In the genomic region with DNA sequence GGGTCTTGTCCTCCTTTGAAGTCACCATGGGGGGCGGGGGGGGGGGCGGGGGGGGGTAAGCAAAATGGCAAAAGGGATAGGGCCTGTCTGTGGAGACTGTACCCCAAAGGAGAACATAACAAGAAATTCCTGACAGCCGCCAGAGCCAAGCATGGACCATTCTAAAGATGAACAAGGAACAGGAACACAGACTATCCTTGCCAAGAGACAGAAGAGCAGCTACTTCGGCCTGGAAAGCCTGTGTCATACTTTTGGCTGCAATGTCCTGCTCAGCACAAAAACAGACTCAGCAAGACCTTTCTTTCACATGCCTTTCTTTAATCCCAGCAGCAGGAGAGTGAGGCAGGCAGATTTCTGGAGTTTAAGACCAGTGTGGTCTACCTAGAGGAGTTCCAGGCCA, we compare ENCODE assay signal across 23 mouse cellular contexts. TPM values are rescaled to one million over a fixed set of nuclear protein-coding genes. Genes with fewer than 3 reads are reported as not detected.
DNase-seq lines count a peak whose midpoint lies in the region; ATAC-seq and TF ChIP-seq lines count a peak whose summit lies in the region.
"Had no signal": no experiment of that assay in that cellular context is flagged by ENCODE, and none has a peak within 500 bp of the region (broad histone marks: within the 10 kb centered on the region; RNA-seq: fewer than 3 reads in every experiment).

No protein-coding gene starts in this region.

- ATAC-seq in hindbrain, embryonic 11.5 days (ENCODE audit: low FRiP score), result no peak
- ATAC-seq in hindbrain, embryonic 12.5 days (ENCODE audit: low FRiP score), result no peak
- no peak for ATAC-seq in midbrain, embryonic 15.5 days (replicated peaks)
- ATAC-seq: forebrain, embryonic 14.5 days; inflammation-experienced regulatory T-cells, adult 6 months had no signal

- WGBS in hindbrain, embryonic 11.5 days, result 54% methylated on average over 4 of the region's 4 CpGs
- WGBS in hindbrain, embryonic 12.5 days, result 56% methylated on average over 4 of the region's 4 CpGs
- WGBS in midbrain, embryonic 15.5 days, result 50% methylated on average over 4 of the region's 4 CpGs

- no peak overlapping the region for H3K27ac ChIP-seq in hindbrain, embryonic 11.5 days (ENCODE audit: low read depth, low read length)
- H3K27ac ChIP-seq in hindbrain, embryonic 12.5 days, result no peak overlapping the region
- 0 out of 2 replicates have a peak overlapping the region, but pooled peaks have one; percentile 21 for H3K27ac ChIP-seq in midbrain, embryonic 15.5 days
- H3K27ac ChIP-seq: embryonic facial prominence, embryonic 15.5 days; gastrocnemius, adult 2 months; heart, adult 2 months; hindbrain, embryonic 15.5 days had no signal

- no peak overlapping the region for H3K9ac ChIP-seq in hindbrain, embryonic 11.5 days (ENCODE audit: low read depth, low read length)
- H3K9ac ChIP-seq in hindbrain, embryonic 12.5 days, result no peak overlapping the region
- H3K9ac ChIP-seq in midbrain, embryonic 15.5 days, result no peak overlapping the region
- H3K9ac ChIP-seq: embryonic facial prominence, embryonic 15.5 days; heart, embryonic 13.5 days; hindbrain, embryonic 15.5 days had no signal

- no peaks in the 10 kb centered on the region for H3K36me3 ChIP-seq in hindbrain, embryonic 11.5 days (ENCODE audit: control insufficient read depth, insufficient read depth, low read length)
- no peaks in the 10 kb centered on the region for H3K36me3 ChIP-seq in hindbrain, embryonic 12.5 days
- no peaks in the 10 kb centered on the region for H3K36me3 ChIP-seq in midbrain, embryonic 15.5 days (replicated peaks)
- H3K36me3 ChIP-seq: embryonic facial prominence, embryonic 15.5 days; forebrain, embryonic 10.5 days; heart, embryonic 13.5 days; hindbrain, embryonic 15.5 days had no signal

- H3K27me3 ChIP-seq in hindbrain, embryonic 11.5 days (ENCODE audit: control insufficient read depth, insufficient read depth, low read length), result peaks cover 17% of the 10 kb centered on the region; the same call in 1 of the 2 replicates
- peaks cover 58% of the 10 kb centered on the region for H3K27me3 ChIP-seq in hindbrain, embryonic 12.5 days
- H3K27me3 ChIP-seq in midbrain, embryonic 15.5 days (replicated peaks), result no peaks in the 10 kb centered on the region; the same call in 1 of the 2 replicates
- H3K27me3 ChIP-seq: embryonic facial prominence, embryonic 15.5 days; heart, embryonic 13.5 days had no signal

- TF ChIP-seq POLR2A in brain, embryonic 14.5 days (IDR thresholded peaks at IDR 0.05; ENCODE audit: borderline replicate concordance, extremely low read depth, insufficient read depth, insufficient read length, poor library complexity, severe bottlenecking), result no peak

- no peak overlapping the region for H3K4me3 ChIP-seq in hindbrain, embryonic 11.5 days (ENCODE audit: low read depth, low read length)
- no peak overlapping the region for H3K4me3 ChIP-seq in hindbrain, embryonic 12.5 days
- no peak overlapping the region for H3K4me3 ChIP-seq in midbrain, embryonic 15.5 days
- H3K4me3 ChIP-seq: embryonic facial prominence, embryonic 15.5 days; erythroblast, embryonic 14.5 days; forebrain, embryonic 10.5 days; gastrocnemius, adult 2 months; heart, adult 2 months; heart, embryonic 13.5 days; hindbrain, embryonic 15.5 days had no signal

- peak; percentile 6 for DNase-seq in hindbrain, embryonic 11.5 days (ENCODE audit: low spot score)
- DNase-seq in Muller cell, postnatal 12 days (ENCODE audit: inconsistent ontology term), result peak; percentile 57
- peak; percentile 34 for DNase-seq in brain, embryonic 14.5 days (ENCODE audit: low read depth)
- DNase-seq in layer of hippocampus, adult 9-10 months (ENCODE audit: low spot score), result no peak
- no peak for DNase-seq in right cerebral cortex, postnatal 14 days
- DNase-seq: adrenal gland, adult 8-10 months; adrenal gland, postnatal 36 days; cerebellum, adult 11 months; cerebellum, adult 8-10 months; cerebellum, postnatal 14 days; embryo, embryonic 11 days; gastrocnemius, adult 2 months; heart, adult 2 months; heart, postnatal 4 days had no signal

- H3K4me2 ChIP-seq in hindbrain, embryonic 11.5 days (replicated peaks; ENCODE audit: low read depth, low read length), result no peak overlapping the region
- no peak overlapping the region for H3K4me2 ChIP-seq in hindbrain, embryonic 12.5 days (replicated peaks)
- H3K4me2 ChIP-seq in midbrain, embryonic 15.5 days, result no peak overlapping the region
- H3K4me2 ChIP-seq: embryonic facial prominence, embryonic 15.5 days; heart, embryonic 13.5 days; hindbrain, embryonic 15.5 days had no signal

- H3K4me1 ChIP-seq in hindbrain, embryonic 11.5 days (replicated peaks; ENCODE audit: control insufficient read depth, insufficient read depth, low read length), result no peaks in the 10 kb centered on the region
- peaks cover 11% of the 10 kb centered on the region for H3K4me1 ChIP-seq in hindbrain, embryonic 12.5 days
- peaks cover 23% of the 10 kb centered on the region for H3K4me1 ChIP-seq in midbrain, embryonic 15.5 days
- H3K4me1 ChIP-seq: embryonic facial prominence, embryonic 15.5 days had no signal

- no peak for TF ChIP-seq CTCF in brain, embryonic 14.5 days (IDR thresholded peaks at IDR 0.05; ENCODE audit: borderline replicate concordance, extremely low read depth, insufficient read depth, insufficient read length)

- no peaks in the 10 kb centered on the region for H3K9me3 ChIP-seq in hindbrain, embryonic 11.5 days (ENCODE audit: control insufficient read depth, low read length)
- H3K9me3 ChIP-seq in hindbrain, embryonic 12.5 days (replicated peaks), result no peaks in the 10 kb centered on the region
- H3K9me3 ChIP-seq in midbrain, embryonic 15.5 days, result no peaks in the 10 kb centered on the region
- H3K9me3 ChIP-seq: embryonic facial prominence, embryonic 15.5 days; forebrain, embryonic 10.5 days; heart, embryonic 13.5 days; hindbrain, embryonic 15.5 days had no signal

RNA-seq across cellular contexts. Expression of gene Ccdc39, which starts 59.7 kb away (rescaled TPM):
- polyA plus RNA-seq in hindbrain, embryonic 11.5 days (2014; fragmentation: Nextera tagmentation; extraction: Ambion mirVana), result 11.5 and 13.5 TPM in 2 replicates
- 12.4 and 14.8 TPM in 2 replicates for polyA plus RNA-seq in hindbrain, embryonic 12.5 days (2016; fragmentation: Nextera tagmentation; extraction: Ambion mirVana)
- 30.9 and 32.4 TPM in 2 replicates for polyA plus RNA-seq in brain, embryonic 14.5 days (2012; rRNA removed)
- 17.5 and 19.5 TPM in 2 replicates for polyA plus RNA-seq in midbrain, embryonic 15.5 days (2015; fragmentation: Nextera tagmentation; extraction: Ambion mirVana)
- polyA plus RNA-seq: erythroblast, embryonic 14.5 days had no signal

Comparison
In these comparisons a context has a peak if more than half of its experiments do, and no peak if none do; other contexts are left out.
1. DNase-seq: peak in hindbrain, embryonic 11.5 days (single experiment), Muller cell, postnatal 12 days (single experiment) and brain, embryonic 14.5 days (single experiment); none in layer of hippocampus, adult 9-10 months (single experiment) and right cerebral cortex, postnatal 14 days (single experiment).